Mouse (Mus musculus) testis, adult 2 months (tissue): ENCODE data around the gene Lrrc18. TPM values are rescaled to one million over a fixed set of nuclear protein-coding genes. Genes with fewer than 3 reads are reported as not detected.

Experiments used
- H3K27ac ChIP-seq: fragments of 200-500 bp; 2 replicates; pipeline ENCODE4 v1.5.1; 2012; ENCODE audit warnings: low read depth, low read length; ENCODE audit not compliant: control insufficient read depth, insufficient read depth
- H3K27me3 ChIP-seq: fragments of 200-500 bp; 2 replicates; pipeline ENCODE4 v1.6.1; 2012; ENCODE audit warnings: mild to moderate bottlenecking, low read length, moderate library complexity; ENCODE audit not compliant: control insufficient read depth, insufficient read depth
- H3K36me3 ChIP-seq: fragments of 200-500 bp; 2 replicates; pipeline ENCODE4 v1.6.1; 2012; ENCODE audit warnings: mild to moderate bottlenecking, low read length; ENCODE audit not compliant: control insufficient read depth, insufficient read depth
- H3K4me1 ChIP-seq: fragments of 200-500 bp; 2 replicates; pipeline ENCODE4 v1.6.1; 2012; ENCODE audit warnings: low read length; ENCODE audit not compliant: control insufficient read depth, insufficient read depth
- H3K4me3 ChIP-seq: fragments of 200-500 bp; 2 replicates; pipeline ENCODE4 v1.5.1; 2012; ENCODE audit warnings: low read depth, mild to moderate bottlenecking, low read length, moderate library complexity, mixed read lengths; ENCODE audit not compliant: control insufficient read depth
- CTCF ChIP-seq: fragments of 200-500 bp; IDR thresholded peaks from 2 replicates; pipeline ENCODE4 v1.5.1; 2012; ENCODE audit warnings: low read depth, mild to moderate bottlenecking, inconsistent platforms, low read length, moderate library complexity; ENCODE audit not compliant: control insufficient read depth, insufficient read depth, insufficient replicate concordance
- POLR2A ChIP-seq: fragments of 200-500 bp; IDR thresholded peaks from 2 replicates; pipeline ENCODE4 v1.6.1; 2012; ENCODE audit warnings: low read depth, mild to moderate bottlenecking, inconsistent platforms, low read length, moderate library complexity; ENCODE audit not compliant: control insufficient read depth
- polyA plus RNA-seq: library from polyadenylated mRNA; depleted of rRNA; stranded (reverse); fragments of >200 nt; gene quantifications from 2 replicates; pipeline ENCODE4 v1.2.3, GENCODE M21; 2012; rRNA removed

The Lrrc18 gene
- polyA plus RNA-seq, 1 experiment, result 878 TPM

DNA sequence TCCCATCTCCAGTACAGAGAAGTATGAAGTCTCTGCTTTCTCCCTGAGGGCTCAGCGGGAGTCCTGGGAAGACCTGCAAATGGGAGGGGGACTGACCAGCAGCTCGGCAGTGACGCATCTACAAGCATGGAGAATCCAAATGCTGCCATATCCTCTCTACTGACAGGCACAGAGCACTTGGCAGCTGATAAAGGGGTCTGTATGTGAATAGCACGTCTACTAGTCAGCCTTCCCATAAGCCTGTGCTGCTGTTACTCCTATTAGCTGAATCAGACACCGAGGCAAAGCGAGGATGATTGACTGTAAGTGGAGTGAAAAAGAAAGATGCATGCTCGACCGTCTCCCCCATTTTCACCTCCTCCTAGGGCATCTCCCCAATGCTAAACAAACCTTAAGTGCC lies 62.3 kb downstream of the Lrrc18 start:
- no peaks in the 10 kb centered on the region for H3K4me1 ChIP-seq
- TF ChIP-seq CTCF (no peak), POLR2A (no peak)
- H3K27ac ChIP-seq, result no peak overlapping the region
- no peaks in the 10 kb centered on the region for H3K27me3 ChIP-seq
- no peak overlapping the region for H3K4me3 ChIP-seq
- no peaks in the 10 kb centered on the region for H3K36me3 ChIP-seq

DNA sequence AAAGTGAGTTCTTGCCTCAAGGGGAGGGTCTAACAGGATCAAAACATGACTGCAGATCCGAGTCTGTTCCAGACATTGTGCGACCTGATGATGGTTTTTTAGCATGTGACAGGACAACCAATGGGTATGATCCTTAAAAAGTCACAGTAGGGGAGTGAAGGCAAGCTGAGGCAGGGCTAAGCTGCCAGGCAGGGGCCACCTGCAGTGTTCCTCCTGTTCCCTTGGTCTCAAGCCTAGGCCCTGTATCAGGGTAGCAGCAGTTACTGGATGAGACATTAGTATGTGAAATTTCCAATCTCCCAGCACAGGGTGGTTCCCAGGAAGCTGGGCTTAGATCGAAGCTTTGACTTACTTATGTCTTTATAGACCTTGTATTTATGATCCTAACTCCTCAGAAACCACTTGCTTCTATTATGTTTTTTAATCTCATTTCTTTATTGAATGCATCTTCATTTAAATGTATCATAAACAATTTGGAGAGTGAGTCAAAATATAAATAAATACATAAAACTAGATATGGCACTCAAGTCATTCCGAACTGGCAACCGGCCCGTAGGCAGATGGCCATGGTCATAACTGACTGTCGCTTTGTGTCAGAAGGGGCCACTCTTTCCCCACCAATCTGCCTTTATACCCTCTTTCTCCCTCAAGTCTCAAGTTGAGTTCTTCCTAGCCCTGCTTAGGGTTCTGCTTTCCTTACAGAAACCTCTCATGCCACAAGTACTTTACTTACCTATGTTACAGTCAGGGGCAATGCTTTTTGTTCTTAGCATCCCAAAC lies 67.9 kb downstream of the Lrrc18 start:
- H3K36me3 ChIP-seq, result no peaks in the 10 kb centered on the region
- TF ChIP-seq POLR2A, result no peak
- TF ChIP-seq CTCF, result no peak
- H3K27me3 ChIP-seq, result no peaks in the 10 kb centered on the region
- H3K27ac ChIP-seq, result no peak overlapping the region
- no peaks in the 10 kb centered on the region for H3K4me1 ChIP-seq
- no peak overlapping the region for H3K4me3 ChIP-seq

DNA sequence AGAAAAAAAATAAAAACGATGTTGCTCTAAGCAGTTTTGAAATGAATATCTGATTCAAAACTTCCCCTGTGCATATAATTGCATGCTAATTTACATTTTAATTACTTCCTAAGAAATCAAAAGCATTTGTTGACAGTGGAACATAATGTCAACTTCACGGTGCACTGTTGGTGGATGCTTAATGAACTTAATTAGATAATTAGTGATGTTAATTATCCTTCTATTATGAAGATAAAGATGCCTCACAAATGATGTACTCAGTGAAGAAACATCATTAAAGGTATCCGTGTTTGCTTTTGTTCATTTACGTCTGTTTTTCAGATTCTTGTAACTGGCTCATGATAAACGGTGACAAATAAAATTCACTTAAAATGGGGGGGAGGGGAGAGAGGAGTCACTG lies 71.8 kb downstream of the Lrrc18 start:
- Histone ChIP-seq H3K36me3 (no peaks in the 10 kb centered on the region), H3K4me3 (no peak overlapping the region), H3K27ac (no peak overlapping the region), H3K27me3 (no peaks in the 10 kb centered on the region), H3K4me1 (no peaks in the 10 kb centered on the region)
- TF ChIP-seq CTCF (no peak), POLR2A (no peak)

Other genes with a start within 250 kb of the Lrrc18 start
- not detected in 2 replicates for gene Tmem273, start 205.4 kb upstream of the Lrrc18 start, polyA plus RNA-seq
- gene Fam170b, start 157.4 kb upstream of the Lrrc18 start, polyA plus RNA-seq, result 211 and 224 TPM in 2 replicates
- gene Vstm4, start 134.6 kb upstream of the Lrrc18 start, polyA plus RNA-seq, result 4.5 and 5.9 TPM in 2 replicates
- 4.0 and 4.8 TPM in 2 replicates for gene Wdfy4, start 194.1 kb downstream of the Lrrc18 start, polyA plus RNA-seq
- 1.6 and 2.0 TPM in 2 replicates for gene Arhgap22, start 222.6 kb downstream of the Lrrc18 start, polyA plus RNA-seq